Mouse (Mus musculus) retina, postnatal 1 day (tissue): ENCODE measurements around the gene Zdhhc25.

Source experiments
- DNase-seq: peaks from one replicate; pipeline ENCODE4 v3.0.0-alpha.2; 2012

Gene Zdhhc25

GRCm38 (mm10) chr15:88600002-88600401 lies at the start of gene Zdhhc25:
TSS of gene Zdhhc25 (plus strand) at chr15:88600302.
- DNase-seq, result no peak

GRCm38 (mm10) chr15:88552852-88553251 lies 47.2 kb upstream of the Zdhhc25 start:
- no peak for DNase-seq

- peak; percentile 73 for DNase-seq
Observed at GRCm38 (mm10) chr15:88555476-88555875, 44.6 kb upstream of the Zdhhc25 start.

- DNase-seq, result no peak
Observed at GRCm38 (mm10) chr15:88560637-88561036, 39.5 kb upstream of the Zdhhc25 start.

GRCm38 (mm10) chr15:88561058-88561730 lies 38.9 kb upstream of the Zdhhc25 start:
- DNase-seq, result peak; percentile 53

- no peak for DNase-seq
Observed at GRCm38 (mm10) chr15:88565307-88565706, 34.8 kb upstream of the Zdhhc25 start.

- DNase-seq, result peak; percentile 34
Observed at GRCm38 (mm10) chr15:88565806-88566205, 34.3 kb upstream of the Zdhhc25 start.

- peak; percentile 82 for DNase-seq
Observed at GRCm38 (mm10) chr15:88570697-88571096, 29.4 kb upstream of the Zdhhc25 start.

GRCm38 (mm10) chr15:88579461-88579860 lies 20.6 kb upstream of the Zdhhc25 start:
- no peak for DNase-seq

- no peak for DNase-seq
Observed at GRCm38 (mm10) chr15:88602496-88602895, 2.4 kb downstream of the Zdhhc25 start.

- peak; percentile 21 for DNase-seq
Observed at GRCm38 (mm10) chr15:88603091-88603732, 3.1 kb downstream of the Zdhhc25 start.

GRCm38 (mm10) chr15:88603733-88604119 lies 3.6 kb downstream of the Zdhhc25 start:
- no peak for DNase-seq

GRCm38 (mm10) chr15:88604669-88605414 lies 4.7 kb downstream of the Zdhhc25 start:
- no peak for DNase-seq

GRCm38 (mm10) chr15:88605415-88605785 lies 5.3 kb downstream of the Zdhhc25 start:
- DNase-seq, result no peak

GRCm38 (mm10) chr15:88617125-88617524 lies 17.0 kb downstream of the Zdhhc25 start:
- no peak for DNase-seq

GRCm38 (mm10) chr15:88618008-88618773 lies 18.1 kb downstream of the Zdhhc25 start:
- peak; percentile 84 for DNase-seq

GRCm38 (mm10) chr15:88620017-88620416 lies 19.9 kb downstream of the Zdhhc25 start:
- no peak for DNase-seq

GRCm38 (mm10) chr15:88623891-88624290 lies 23.8 kb downstream of the Zdhhc25 start:
- DNase-seq, result no peak

- DNase-seq, result no peak
Observed at GRCm38 (mm10) chr15:88624874-88625277, 24.8 kb downstream of the Zdhhc25 start.

- no peak for DNase-seq
Observed at GRCm38 (mm10) chr15:88625303-88626066, 25.4 kb downstream of the Zdhhc25 start.

- no peak for DNase-seq
Observed at GRCm38 (mm10) chr15:88626886-88627488, 26.9 kb downstream of the Zdhhc25 start.
